Mouse (Mus musculus) liver, adult 2 months (tissue): ENCODE measurements around the gene Irf2.

Source experiments
- CTCF ChIP-seq: fragments of 200-500 bp; IDR thresholded peaks from 2 replicates; pipeline ENCODE4 v1.5.1; 2011; ENCODE audit warnings: low read depth, low read length, control low read depth
- POLR2A ChIP-seq: fragments of 200-500 bp; IDR thresholded peaks from 2 replicates; pipeline ENCODE4 v1.6.1; 2011; ENCODE audit warnings: low read length, control low read depth; ENCODE audit not compliant: insufficient read depth; ENCODE audit errors: extremely low read depth

DNA sequence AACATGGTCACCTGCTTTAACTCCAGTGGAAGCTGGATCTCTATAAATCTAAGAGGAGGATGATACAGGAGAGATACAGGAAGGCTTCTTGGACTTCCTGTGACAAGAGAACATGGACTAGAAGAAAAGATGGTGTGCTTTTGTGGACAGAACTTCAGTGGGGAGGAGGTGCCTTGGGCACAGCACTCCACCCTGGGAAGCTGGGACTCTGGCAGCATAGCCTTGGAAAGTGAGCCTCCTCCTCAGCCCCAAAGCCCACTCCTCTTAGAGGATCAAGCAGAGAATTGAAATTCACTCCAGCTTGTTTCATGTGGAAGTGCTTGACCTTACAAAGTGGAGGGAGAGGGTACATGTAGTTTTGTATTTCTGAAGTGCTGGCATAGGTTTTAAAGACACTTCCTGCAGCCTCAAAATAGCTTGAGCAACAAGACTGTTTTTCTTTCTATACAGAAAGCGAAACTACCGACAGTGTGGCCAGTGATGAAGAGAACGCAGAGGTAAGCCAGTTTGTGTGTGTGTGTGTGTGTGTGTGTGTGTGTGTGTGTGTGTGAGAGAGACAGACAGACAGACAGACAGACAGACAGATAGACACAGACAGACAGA, 104.9 kb downstream of the Irf2 start:
- TF ChIP-seq POLR2A (no peak), CTCF (no peak)
